Mouse (Mus musculus) spleen, adult 2 months (tissue): ENCODE data around the gene Adgrb2. TPM values are rescaled to one million over a fixed set of nuclear protein-coding genes. Genes with fewer than 3 reads are reported as not detected.

ENCODE experiments used
- DNase-seq, 2 experiments: peaks; one replicate each; pipeline versions ENCODE4 v3.0.0 to v3.0.0-alpha.2; 2012 to 2021; ENCODE audit warnings: low spot score in 2 of 2, low read depth in 1 of 2
- H3K27ac ChIP-seq: fragments of 200-500 bp; 2 replicates; pipeline ENCODE4 v1.5.1; 2012; ENCODE audit warnings: low read length, inconsistent platforms; ENCODE audit not compliant: insufficient read depth
- H3K27me3 ChIP-seq: fragments of 200-500 bp; 2 replicates; pipeline ENCODE4 v1.6.1; 2012; ENCODE audit warnings: mild to moderate bottlenecking, moderate library complexity, low read length, inconsistent platforms; ENCODE audit not compliant: control insufficient read depth, insufficient read depth
- H3K36me3 ChIP-seq: fragments of 200-500 bp; 2 replicates; pipeline ENCODE4 v1.6.1; 2012; ENCODE audit warnings: mild to moderate bottlenecking, low read length, inconsistent platforms; ENCODE audit not compliant: control insufficient read depth, insufficient read depth
- H3K4me1 ChIP-seq: fragments of 200-500 bp; 2 replicates; pipeline ENCODE4 v1.6.1; 2011; ENCODE audit warnings: inconsistent platforms; ENCODE audit not compliant: control insufficient read depth, insufficient read depth, insufficient read length
- H3K4me3 ChIP-seq: fragments of 200-500 bp; 2 replicates; pipeline ENCODE4 v1.5.1; 2011; ENCODE audit warnings: mild to moderate bottlenecking, inconsistent platforms; ENCODE audit not compliant: insufficient read depth, insufficient read length; ENCODE audit errors: extremely low read depth
- CTCF ChIP-seq: fragments of 200-500 bp; IDR thresholded peaks from 2 replicates; pipeline ENCODE4 v1.5.1; 2011; ENCODE audit warnings: mild to moderate bottlenecking, inconsistent platforms; ENCODE audit not compliant: insufficient read depth, insufficient read length, insufficient replicate concordance; ENCODE audit errors: extremely low read depth
- POLR2A ChIP-seq: fragments of 200-500 bp; IDR thresholded peaks from 2 replicates; pipeline ENCODE4 v1.6.1; 2011; ENCODE audit warnings: low read depth, low read length, inconsistent platforms
- WGBS: fragments of 180-500 bp; shearing (Covaris S2); methylation state at CpG from one replicate; pipeline ENCODE4 v1.1.7; 2018; 5-methylcytosine and 5-hydroxymethylcytosine counted together
- polyA plus RNA-seq: library from polyadenylated mRNA; depleted of rRNA; stranded (reverse); fragments of >200 nt; gene quantifications from 2 replicates; pipeline ENCODE4 v1.2.3, GENCODE M21; 2012; rRNA removed

Gene Adgrb2
- polyA plus RNA-seq, 1 experiment = 6.4 TPM

GRCm38 (mm10) chr4:130063191-130063590, 78.5 kb downstream of the Adgrb2 start:
- TF ChIP-seq POLR2A (no peak), CTCF (no peak)
- H3K4me3 ChIP-seq = no peak overlapping the region
- H3K27me3 ChIP-seq = no peaks in the 10 kb centered on the region
- no peaks in the 10 kb centered on the region for H3K36me3 ChIP-seq
- H3K4me1 ChIP-seq = no peaks in the 10 kb centered on the region
- H3K27ac ChIP-seq = no peak overlapping the region
- DNase-seq = no peak
- 61% methylated on average over 7 of the region's 7 CpGs for WGBS

GRCm38 (mm10) chr4:130066816-130067215, 82.1 kb downstream of the Adgrb2 start:
- WGBS = 27% methylated on average over 8 of the region's 8 CpGs
- Histone ChIP-seq H3K4me3 (no peak overlapping the region), H3K27me3 (no peaks in the 10 kb centered on the region), H3K36me3 (no peaks in the 10 kb centered on the region), H3K27ac (no peak overlapping the region), H3K4me1 (no peaks in the 10 kb centered on the region)
- DNase-seq = no peak
- no peak for TF ChIP-seq POLR2A
- no peak for TF ChIP-seq CTCF

- no peak for TF ChIP-seq CTCF
- TF ChIP-seq POLR2A = no peak
- H3K4me1 ChIP-seq = no peaks in the 10 kb centered on the region
- no peaks in the 10 kb centered on the region for H3K36me3 ChIP-seq
- H3K4me3 ChIP-seq = no peak overlapping the region
- no peak for DNase-seq
- 80% methylated on average over 3 of the region's 3 CpGs for WGBS
- no peak overlapping the region for H3K27ac ChIP-seq
- no peaks in the 10 kb centered on the region for H3K27me3 ChIP-seq
Measured at GRCm38 (mm10) chr4:130070523-130070922, 85.9 kb downstream of the Adgrb2 start.

GRCm38 (mm10) chr4:130071758-130072157, 87.1 kb downstream of the Adgrb2 start:
- no peaks in the 10 kb centered on the region for H3K4me1 ChIP-seq
- 53% methylated on average over 2 of the region's 2 CpGs for WGBS
- DNase-seq = no peak
- no peak overlapping the region for H3K27ac ChIP-seq
- no peak for TF ChIP-seq POLR2A
- TF ChIP-seq CTCF = no peak
- no peaks in the 10 kb centered on the region for H3K27me3 ChIP-seq
- no peaks in the 10 kb centered on the region for H3K36me3 ChIP-seq
- no peak overlapping the region for H3K4me3 ChIP-seq

Other genes starting within 250 kb of the Adgrb2 start
- 40.9 and 61.5 TPM in 2 replicates for gene Khdrbs1, start 242.6 kb upstream of the Adgrb2 start, polyA plus RNA-seq
- 47.6 and 51.1 TPM in 2 replicates for gene Ptp4a2, start 173.7 kb upstream of the Adgrb2 start, polyA plus RNA-seq
- gene Spocd1, start 55.6 kb upstream of the Adgrb2 start, polyA plus RNA-seq = 0.07 and 0.11 TPM in 2 replicates
- 9.0 and 10.3 TPM in 2 replicates for gene Col16a1, start 63.0 kb downstream of the Adgrb2 start, polyA plus RNA-seq
- 47.1 and 52.5 TPM in 2 replicates for gene Pef1, start 117.7 kb downstream of the Adgrb2 start, polyA plus RNA-seq
- 0.48 and 0.67 TPM in 2 replicates for gene Hcrtr1, start 154.5 kb downstream of the Adgrb2 start, polyA plus RNA-seq
- gene Tinagl1, start 190.3 kb downstream of the Adgrb2 start, polyA plus RNA-seq = 115 and 141 TPM in 2 replicates
- gene Gm853, start 237.5 kb downstream of the Adgrb2 start, polyA plus RNA-seq = not detected in 2 replicates